Mouse (Mus musculus) left cerebral cortex, adult 2 months (tissue): ENCODE measurements around the gene Lsm2. TPM values are rescaled to one million over a fixed set of nuclear protein-coding genes. Genes with fewer than 3 reads are reported as not detected.
"Not testable (repeated sequence)": the region's sequence is repeated elsewhere in the genome, so short reads cannot be mapped to it uniquely, and the experiment has no call there.

ENCODE experiments used
- DNase-seq, 2 experiments: peaks; one replicate each; pipeline ENCODE4 v3.0.0; 2021 to 2022; ENCODE audit warnings: low spot score in 2 of 2, mixed read lengths in 1 of 2; ENCODE audit errors: extremely low spot score in 1 of 2
- H3K27ac ChIP-seq: fragments of 200-600 bp; 2 replicates; pipeline ENCODE4 v1.8.1; 2022
- H3K4me3 ChIP-seq: fragments of 200-600 bp; 2 replicates; pipeline ENCODE4 v1.8.1; 2022
- CTCF ChIP-seq: fragments of 200-600 bp; IDR thresholded peaks from 2 replicates; pipeline ENCODE4 v1.8.1; 2022; ENCODE audit warnings: antibody characterized with exemption, mild to moderate bottlenecking, moderate library complexity
- intact Hi-C: fragments of 180-260 bp; cut with DNase I; formaldehyde crosslinking; loops from one replicate; pipeline ENCODE4 v1.15.1; 2025
- total RNA-seq, 2 experiments: library from RNA; stranded (reverse); gene quantifications; 2 replicates each; pipeline ENCODE4 v1.2.3; 2021

The Lsm2 gene
- total RNA-seq, 2 experiments from 2014 or later = 15.8 to 18.4 TPM

GRCm38 (mm10) chr17:34949553-34949969 lies 32.1 kb upstream of the Lsm2 start:
- no peak overlapping the region for H3K4me3 ChIP-seq
- intact Hi-C loops = no loop called here
- TF ChIP-seq CTCF = no peak
- no peak overlapping the region for H3K27ac ChIP-seq
- no peak for DNase-seq

DNA sequence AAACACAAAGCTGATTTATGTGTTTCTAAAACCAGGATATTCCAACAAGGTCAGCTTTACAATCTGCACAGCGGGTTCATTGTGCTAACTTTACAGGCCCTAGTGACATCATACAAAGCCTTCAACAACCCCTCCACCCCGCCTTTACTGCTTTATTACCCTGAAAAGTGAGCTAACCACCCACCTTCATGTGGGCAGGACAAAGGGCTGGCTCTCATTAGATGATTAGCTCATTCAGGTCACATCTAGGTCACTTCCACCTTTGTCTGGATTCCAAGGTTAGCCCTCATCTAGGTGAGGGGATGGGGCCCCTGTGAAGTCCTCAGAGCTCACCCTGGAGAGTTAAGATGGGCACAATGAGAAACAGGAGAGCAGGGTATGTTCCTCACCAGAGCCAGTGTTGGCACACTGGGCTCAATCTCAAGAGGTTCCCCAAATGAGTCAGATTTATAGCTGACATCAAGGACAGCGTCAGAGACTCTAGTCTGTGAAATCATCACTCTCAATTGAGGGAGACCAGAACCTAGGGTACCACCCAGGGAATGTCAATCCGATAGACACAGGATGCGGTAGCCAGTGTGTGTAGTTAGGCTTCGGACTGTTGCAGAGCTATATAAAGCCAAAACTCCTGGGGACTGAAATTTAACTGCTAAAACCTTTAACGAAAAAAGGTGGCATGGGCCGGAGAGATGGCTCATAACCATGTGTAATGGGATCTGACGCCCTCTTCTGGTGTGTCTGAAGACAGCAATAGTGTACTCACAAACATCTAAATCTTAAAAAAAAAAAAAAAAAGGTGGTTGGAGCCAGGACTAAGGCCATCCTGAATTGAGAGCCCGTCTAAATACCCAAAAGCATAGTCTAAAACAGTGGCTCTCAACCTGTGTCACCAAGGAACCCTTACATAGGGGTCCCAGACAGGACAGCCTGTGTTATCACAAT lies 30.9 kb upstream of the Lsm2 start:
- TF ChIP-seq CTCF = peak; percentile 41
- intact Hi-C loops = loop anchor here (2.0 kb wide), 2 partner anchors 20 to 100 kb away; partner anchors contain the start of genes Nelfe, Neu1 and Skiv2l
- Histone ChIP-seq H3K27ac (peak overlapping the region; percentile 97), H3K4me3 (peak overlapping the region; percentile 61)
- no peak for DNase-seq

DNA sequence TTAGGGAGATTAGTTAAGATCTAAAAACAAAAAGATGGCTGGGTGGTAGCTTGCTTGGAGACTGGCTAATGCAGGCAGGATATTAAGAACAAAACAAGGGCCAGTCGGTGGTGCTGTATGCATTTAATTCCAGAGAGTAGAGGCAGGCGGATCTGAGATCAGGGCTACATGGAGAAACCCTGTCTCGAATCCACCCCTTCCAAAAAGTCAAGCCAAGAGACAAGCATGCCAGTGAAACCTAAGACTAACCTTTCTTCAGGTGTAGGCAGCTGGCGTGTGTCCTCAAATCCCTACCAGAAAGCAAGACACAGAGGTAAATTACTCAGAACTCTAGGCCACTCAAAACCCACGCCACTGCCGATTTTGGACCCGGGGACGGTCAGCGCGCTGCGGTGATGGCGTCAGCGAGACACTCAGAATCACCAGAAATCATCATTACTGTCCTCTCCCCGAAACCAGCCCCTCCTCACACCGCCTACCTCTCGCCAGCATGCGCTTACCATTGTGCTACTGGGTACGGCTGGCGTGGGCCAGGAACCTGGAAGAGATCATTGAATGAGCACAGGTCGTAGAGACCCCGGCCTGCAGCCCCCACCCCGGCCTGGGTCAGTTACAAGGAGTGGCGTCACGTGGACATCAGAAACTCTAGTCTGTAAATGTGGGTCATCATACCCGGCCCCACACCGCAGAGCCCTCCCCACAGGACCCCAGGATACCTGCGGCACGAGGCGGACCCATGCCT lies 29.9 kb upstream of the Lsm2 start:
- peak overlapping the region; percentile 61 for H3K4me3 ChIP-seq
- intact Hi-C loops = loop anchor here (1.0 to 2.0 kb wide), 3 partner anchors 21 to 101 kb away; partner anchors contain the start of genes Lsm2, Nelfe, Neu1 and Skiv2l
- peak overlapping the region; percentile 97 for H3K27ac ChIP-seq
- peak; percentile 24 to 53 for DNase-seq
- TF ChIP-seq CTCF = no peak

DNA sequence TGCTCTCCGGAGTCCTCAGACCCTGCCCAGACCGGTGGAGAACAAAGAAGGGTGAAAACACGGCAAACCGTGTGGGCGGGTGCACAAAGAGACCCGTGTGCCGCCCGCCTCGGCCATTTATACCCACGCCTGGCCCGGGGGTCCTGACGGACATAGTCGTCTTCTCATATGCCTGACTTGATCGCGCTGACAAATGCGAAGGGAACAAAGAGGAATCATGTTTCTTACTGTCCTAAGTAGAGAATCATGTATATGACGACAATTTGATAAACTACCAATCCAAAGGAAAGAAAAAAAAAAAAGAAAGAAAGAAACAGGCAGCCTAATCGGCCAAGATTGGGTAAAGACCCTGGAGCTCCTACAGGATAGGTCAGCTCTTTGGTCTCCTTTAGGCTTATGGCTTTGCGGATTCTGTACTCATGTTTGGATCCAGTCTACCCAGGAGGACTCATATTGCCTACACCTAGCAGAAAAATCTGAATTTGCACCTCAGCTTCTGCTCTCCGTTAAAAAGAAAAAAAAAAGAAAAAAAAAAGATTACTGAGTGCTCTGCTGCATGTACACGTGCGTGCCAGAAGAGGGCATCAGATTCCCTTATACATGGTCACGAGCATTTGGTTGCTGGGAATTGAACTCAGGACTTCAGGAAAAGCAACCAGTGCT lies 29.2 kb upstream of the Lsm2 start:
- intact Hi-C loops = loop anchor here (1.0 kb wide), 1 partner anchor 29 kb away; the partner anchor contains the start of gene Lsm2
- peak; percentile 73 to 79 for DNase-seq
- H3K27ac ChIP-seq = peak overlapping the region; percentile 97
- peak; percentile 74 for TF ChIP-seq CTCF
- H3K4me3 ChIP-seq = peak overlapping the region; percentile 61

DNA sequence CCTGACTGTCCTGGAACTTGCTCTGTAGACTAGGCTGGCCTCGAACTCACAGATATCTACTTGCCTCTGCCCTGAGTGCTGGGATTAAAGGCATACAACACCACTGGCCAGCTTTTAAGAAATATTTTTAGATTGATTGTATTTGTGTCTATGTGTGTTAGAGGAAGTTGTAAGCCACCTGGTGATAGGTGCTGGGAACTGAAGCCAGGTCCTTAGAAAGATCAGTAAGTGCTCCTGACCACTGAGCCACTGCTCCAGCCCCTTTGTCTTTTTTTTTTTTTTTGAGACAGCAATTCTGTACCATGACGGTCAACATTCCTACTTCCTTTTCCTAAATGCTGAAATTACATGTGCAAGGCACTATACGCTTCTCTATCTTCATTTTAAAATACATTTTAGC lies 28.4 kb upstream of the Lsm2 start:
- TF ChIP-seq CTCF = no peak
- H3K4me3 ChIP-seq = no peak overlapping the region
- no peak for DNase-seq
- intact Hi-C loops = no loop called here
- no peak overlapping the region for H3K27ac ChIP-seq

DNA sequence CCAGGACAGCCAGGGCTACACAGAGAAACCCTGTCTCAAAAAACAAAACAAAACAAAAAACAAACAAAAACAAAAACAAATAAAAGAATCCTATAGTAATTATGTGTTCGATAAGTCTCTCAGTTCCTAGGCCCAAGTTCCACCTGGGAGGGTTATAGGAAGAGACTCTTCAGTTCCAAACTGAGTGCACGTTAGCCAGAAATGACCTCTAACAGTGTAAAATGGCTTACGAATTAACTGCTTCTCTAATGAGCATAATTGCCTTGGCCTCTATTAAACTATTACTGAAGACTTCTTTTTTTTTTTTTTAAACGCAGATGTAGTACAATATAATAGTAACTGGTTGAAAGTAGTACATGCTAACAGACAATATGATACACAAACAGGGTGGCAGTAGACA lies 27.8 kb upstream of the Lsm2 start:
- intact Hi-C loops = no loop called here
- H3K27ac ChIP-seq = no peak overlapping the region
- H3K4me3 ChIP-seq = no peak overlapping the region
- no peak for DNase-seq
- no peak for TF ChIP-seq CTCF

- intact Hi-C loops = no loop called here
- no peak overlapping the region for H3K4me3 ChIP-seq
- no peak overlapping the region for H3K27ac ChIP-seq
- DNase-seq = no peak
- TF ChIP-seq CTCF = no peak
Observed at GRCm38 (mm10) chr17:34954831-34955230, 26.8 kb upstream of the Lsm2 start.

DNA sequence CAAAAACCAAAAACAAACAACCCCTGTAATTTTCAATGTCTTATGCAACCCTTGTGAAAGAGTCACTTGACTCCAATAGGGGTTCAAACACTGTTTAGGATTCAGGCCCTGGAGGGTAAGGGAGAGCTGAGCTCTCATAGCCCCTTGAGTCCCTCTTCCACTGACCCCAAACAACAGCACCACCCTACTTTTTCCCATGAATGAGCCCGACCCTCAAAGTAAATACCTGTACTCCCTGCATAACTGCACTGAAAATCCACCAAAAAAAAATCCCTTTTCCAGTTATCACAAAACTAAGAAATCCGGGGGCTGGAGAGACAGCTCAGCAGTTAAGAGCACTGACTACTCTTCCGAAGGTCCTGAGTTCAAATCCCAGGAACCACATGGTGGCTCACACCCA lies 25.8 kb upstream of the Lsm2 start:
- no peak overlapping the region for H3K27ac ChIP-seq
- TF ChIP-seq CTCF = no peak
- no peak overlapping the region for H3K4me3 ChIP-seq
- intact Hi-C loops = loop anchor here (1.0 kb wide), 1 partner anchor 24 kb away; no protein-coding TSS in a partner anchor
- DNase-seq = no peak

DNA sequence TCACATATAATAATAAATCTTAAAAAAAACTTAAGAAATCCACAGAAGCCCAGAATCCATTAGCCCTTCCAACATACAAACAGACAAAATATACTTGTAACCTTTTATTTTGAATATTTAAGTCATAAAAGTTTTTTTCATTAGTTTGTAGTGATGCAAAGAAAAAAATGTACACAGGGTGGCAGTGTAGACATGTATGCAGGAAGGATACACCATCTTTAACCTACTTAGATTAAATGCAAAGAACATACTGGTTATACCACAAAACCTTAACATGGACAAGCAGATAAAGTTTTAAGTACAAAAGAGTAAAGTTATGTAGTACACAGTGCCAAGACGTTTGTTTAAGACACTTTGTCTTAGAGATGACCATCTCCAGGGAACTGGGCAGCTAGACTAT lies 25.3 kb upstream of the Lsm2 start:
- Histone ChIP-seq H3K27ac (no peak overlapping the region), H3K4me3 (no peak overlapping the region)
- DNase-seq = no peak
- intact Hi-C loops = loop anchor here (1.0 kb wide), 1 partner anchor 24 kb away; no protein-coding TSS in a partner anchor
- TF ChIP-seq CTCF = peak; percentile 60

- H3K4me3 ChIP-seq, H3K27ac ChIP-seq, DNase-seq, intact Hi-C loops: not testable (repeated sequence)
Observed at GRCm38 (mm10) chr17:34957291-34957690, 24.4 kb upstream of the Lsm2 start.

GRCm38 (mm10) chr17:34957966-34958365 lies 23.7 kb upstream of the Lsm2 start:
- DNase-seq, H3K4me3 ChIP-seq, intact Hi-C loops, H3K27ac ChIP-seq: not testable (repeated sequence)

DNA sequence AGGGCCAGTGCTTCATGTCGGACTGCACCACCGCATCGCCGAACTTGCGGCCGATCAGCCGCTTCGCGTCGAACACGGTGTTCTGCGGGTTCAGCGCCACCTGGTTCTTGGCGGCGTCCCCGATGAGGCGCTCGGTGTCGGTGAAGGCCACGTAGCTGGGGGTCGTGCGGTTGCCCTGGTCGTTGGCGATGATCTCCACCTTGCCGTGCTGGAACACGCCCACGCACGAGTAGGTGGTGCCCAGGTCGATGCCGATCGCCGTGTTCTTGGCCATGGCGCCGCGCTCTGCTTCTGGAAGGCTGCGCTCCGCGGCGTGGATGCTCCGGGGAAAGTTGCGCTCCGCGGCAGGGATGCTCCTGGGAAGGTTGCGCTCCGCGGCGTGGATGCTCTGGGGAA lies 22.9 kb upstream of the Lsm2 start:
- DNase-seq, intact Hi-C loops, H3K27ac ChIP-seq: not testable (repeated sequence)
- peak overlapping the region; percentile 59 for H3K4me3 ChIP-seq

DNA sequence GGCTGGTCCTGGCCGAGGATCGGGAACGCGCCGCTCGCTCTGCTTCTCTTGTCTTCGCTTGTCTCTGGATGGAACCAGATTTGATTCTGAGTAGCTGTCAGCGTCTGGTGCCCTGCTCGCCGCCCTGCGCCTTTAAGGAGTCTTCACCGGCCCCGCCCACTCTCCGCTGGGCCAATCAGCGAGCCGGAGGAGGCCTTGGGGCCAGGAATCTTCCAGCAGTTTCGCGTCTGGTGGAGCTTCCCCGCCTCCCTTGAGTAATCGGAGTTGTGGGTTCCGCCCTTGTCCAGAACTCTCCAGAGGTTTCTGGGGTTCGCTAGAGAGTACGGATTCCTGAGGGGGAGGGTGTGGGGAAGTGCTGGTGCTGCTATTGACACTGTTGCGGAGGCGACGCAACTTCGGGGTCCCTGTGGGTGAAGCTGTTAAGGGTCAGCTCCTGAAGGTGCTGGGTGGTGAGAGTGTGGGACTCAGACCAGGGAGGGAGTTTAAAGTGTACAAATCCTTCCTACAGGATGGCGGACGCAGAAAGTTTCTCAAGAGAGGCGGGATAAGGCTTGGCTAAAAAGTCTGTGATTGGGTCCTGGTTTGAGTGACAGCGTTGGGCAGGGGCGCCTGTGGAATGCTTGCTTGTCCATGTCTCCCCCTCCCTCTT lies 22.4 kb upstream of the Lsm2 start, which contains the start of gene Hspa1b:
Gene Hspa1b, minus strand, starts transcription at position 109 of the 649 bp plus-strand sequence.
- Histone ChIP-seq H3K4me3 (peak within 1 kb of the TSS; percentile 59), H3K27ac (peak within 1 kb of the TSS; percentile 91)
- peak; percentile 75 to 80 for DNase-seq
- intact Hi-C loops = not testable (repeated sequence)
